Mouse (Mus musculus) hindbrain, embryonic 12.5 days (tissue): ENCODE measurements around the gene Eya2. TPM values are rescaled to one million over a fixed set of nuclear protein-coding genes. Genes with fewer than 3 reads are reported as not detected.

ENCODE experiments used
- ATAC-seq: fragments of 200-750 bp; cut with Nextera tagmentation; 2 replicates; pipeline ENCODE4 v1.8.0; 2017; ENCODE audit warnings: moderate TSS enrichment; ENCODE audit not compliant: low FRiP score
- H3K27ac ChIP-seq: fragments of 300-500 bp; sonication (generic); 2 replicates; pipeline ENCODE4 v1.5.1; 2016; ENCODE audit warnings: mild to moderate bottlenecking
- H3K27me3 ChIP-seq: fragments of 300-500 bp; sonication (generic); 2 replicates; pipeline ENCODE4 v1.6.1; 2016; ENCODE audit warnings: mild to moderate bottlenecking
- H3K36me3 ChIP-seq: fragments of 300-500 bp; sonication (generic); 2 replicates; pipeline ENCODE4 v1.6.1; 2016; ENCODE audit warnings: mild to moderate bottlenecking
- H3K4me1 ChIP-seq: fragments of 300-500 bp; sonication (generic); 2 replicates; pipeline ENCODE4 v1.6.1; 2016
- H3K4me2 ChIP-seq: fragments of 300-500 bp; sonication (generic); replicated peaks from 2 replicates; pipeline ENCODE4 v1.6.1; 2016; ENCODE audit warnings: mild to moderate bottlenecking
- H3K4me3 ChIP-seq: fragments of 300-500 bp; sonication (generic); 2 replicates; pipeline ENCODE4 v1.5.1; 2016; ENCODE audit warnings: mild to moderate bottlenecking
- H3K9ac ChIP-seq: fragments of 300-500 bp; sonication (generic); 2 replicates; pipeline ENCODE4 v1.6.1; 2016; ENCODE audit warnings: mild to moderate bottlenecking, moderate library complexity
- H3K9me3 ChIP-seq: fragments of 300-500 bp; sonication (generic); replicated peaks from 2 replicates; pipeline ENCODE4 v1.6.1; 2016; ENCODE audit warnings: mild to moderate bottlenecking
- WGBS: fragments of 180-500 bp; shearing (Covaris S2); methylation state at CpG from one replicate; pipeline ENCODE4 v1.1.7; 2016; 5-methylcytosine and 5-hydroxymethylcytosine counted together
- polyA plus RNA-seq: library from polyadenylated mRNA; unstranded; fragments of >200 nt; fragmentation: Nextera tagmentation; extraction: Ambion mirVana; gene quantifications from 2 replicates; pipeline ENCODE4 v1.2.1, GENCODE M21; 2016

The Eya2 gene
- polyA plus RNA-seq, 1 experiment from 2014 or later = 20.2 TPM

- Histone ChIP-seq H3K4me2 (no peak overlapping the region), H3K4me3 (no peak overlapping the region), H3K9me3 (no peaks in the 10 kb centered on the region), H3K27me3 (no peaks in the 10 kb centered on the region), H3K27ac (no peak overlapping the region), H3K4me1 (peaks cover 7% of the 10 kb centered on the region), H3K36me3 (no peaks in the 10 kb centered on the region), H3K9ac (no peak overlapping the region)
- 82% methylated on average over 8 of the region's 8 CpGs for WGBS
- no peak for ATAC-seq
Observed at GRCm38 (mm10) chr2:165733701-165734100, 138.9 kb downstream of the Eya2 start.

GRCm38 (mm10) chr2:165736297-165736696, 141.5 kb downstream of the Eya2 start:
- 71% methylated on average over 2 of the region's 2 CpGs for WGBS
- ATAC-seq = no peak

GRCm38 (mm10) chr2:165740381-165740780, 145.5 kb downstream of the Eya2 start:
- H3K4me3 ChIP-seq = no peak overlapping the region
- WGBS = 40% methylated on average over 4 of the region's 5 CpGs
- H3K9ac ChIP-seq = no peak overlapping the region
- H3K27ac ChIP-seq = no peak overlapping the region; the same call in 1 of the 2 replicates
- no peaks in the 10 kb centered on the region for H3K9me3 ChIP-seq
- H3K4me2 ChIP-seq = no peak overlapping the region
- no peaks in the 10 kb centered on the region for H3K36me3 ChIP-seq
- H3K4me1 ChIP-seq = peaks cover 18% of the 10 kb centered on the region
- H3K27me3 ChIP-seq = peaks cover 7% of the 10 kb centered on the region
- ATAC-seq = no peak

More at GRCm38 (mm10) chr2:165736297-165736696, 141.5 kb downstream of the Eya2 start:
- Histone ChIP-seq H3K9me3 (no peaks in the 10 kb centered on the region), H3K27ac (no peak overlapping the region), H3K9ac (no peak overlapping the region), H3K4me1 (peaks cover 15% of the 10 kb centered on the region), H3K4me2 (no peak overlapping the region), H3K27me3 (no peaks in the 10 kb centered on the region), H3K4me3 (no peak overlapping the region), H3K36me3 (no peaks in the 10 kb centered on the region)

- Histone ChIP-seq H3K27me3 (peaks cover 7% of the 10 kb centered on the region), H3K9me3 (no peaks in the 10 kb centered on the region), H3K36me3 (no peaks in the 10 kb centered on the region), H3K4me3 (no peak overlapping the region), H3K4me1 (peaks cover 20% of the 10 kb centered on the region), H3K4me2 (no peak overlapping the region), H3K9ac (no peak overlapping the region), H3K27ac (peak overlapping the region; percentile 26; the same call in 1 of the 2 replicates)
- WGBS = 15% methylated on average over 9 of the region's 9 CpGs
- no peak for ATAC-seq
Observed at GRCm38 (mm10) chr2:165740982-165741381, 146.2 kb downstream of the Eya2 start.

GRCm38 (mm10) chr2:165741526-165742050, 146.8 kb downstream of the Eya2 start:
- H3K4me2 ChIP-seq = no peak overlapping the region
- H3K4me3 ChIP-seq = no peak overlapping the region
- WGBS = 12% methylated on average over 11 of the region's 11 CpGs
- H3K27me3 ChIP-seq = peaks cover 7% of the 10 kb centered on the region
- H3K9ac ChIP-seq = no peak overlapping the region
- H3K36me3 ChIP-seq = no peaks in the 10 kb centered on the region
- no peak overlapping the region for H3K27ac ChIP-seq
- ATAC-seq = no peak
- H3K4me1 ChIP-seq = peaks cover 20% of the 10 kb centered on the region
- no peaks in the 10 kb centered on the region for H3K9me3 ChIP-seq

- WGBS = 23% methylated on average over 21 of the region's 21 CpGs
- Histone ChIP-seq H3K27ac (no peak overlapping the region), H3K9me3 (no peaks in the 10 kb centered on the region), H3K27me3 (peaks cover 7% of the 10 kb centered on the region), H3K4me1 (peaks cover 20% of the 10 kb centered on the region), H3K9ac (no peak overlapping the region), H3K36me3 (no peaks in the 10 kb centered on the region), H3K4me2 (no peak overlapping the region), H3K4me3 (no peak overlapping the region)
- ATAC-seq = no peak
Observed at GRCm38 (mm10) chr2:165742210-165742786, 147.5 kb downstream of the Eya2 start.

GRCm38 (mm10) chr2:165745306-165746098, 150.7 kb downstream of the Eya2 start:
- H3K9me3 ChIP-seq = no peaks in the 10 kb centered on the region
- no peak overlapping the region for H3K27ac ChIP-seq
- no peak overlapping the region for H3K9ac ChIP-seq
- H3K4me2 ChIP-seq = no peak overlapping the region
- WGBS = 78% methylated on average over 18 of the region's 18 CpGs
- ATAC-seq = no peak
- peaks cover 25% of the 10 kb centered on the region for H3K4me1 ChIP-seq
- H3K27me3 ChIP-seq = peaks cover 7% of the 10 kb centered on the region
- H3K4me3 ChIP-seq = no peak overlapping the region
- H3K36me3 ChIP-seq = no peaks in the 10 kb centered on the region

GRCm38 (mm10) chr2:165747975-165748374, 153.1 kb downstream of the Eya2 start:
- no peaks in the 10 kb centered on the region for H3K36me3 ChIP-seq
- no peak overlapping the region for H3K4me3 ChIP-seq
- ATAC-seq = no peak
- no peaks in the 10 kb centered on the region for H3K9me3 ChIP-seq
- 47% methylated on average over 7 of the region's 7 CpGs for WGBS
- no peak overlapping the region for H3K9ac ChIP-seq
- peaks cover 14% of the 10 kb centered on the region for H3K4me1 ChIP-seq
- no peak overlapping the region for H3K4me2 ChIP-seq
- H3K27ac ChIP-seq = no peak overlapping the region
- H3K27me3 ChIP-seq = no peaks in the 10 kb centered on the region; the same call in 1 of the 2 replicates

- WGBS = 12% methylated on average over 11 of the region's 11 CpGs
- H3K27me3 ChIP-seq = no peaks in the 10 kb centered on the region; the same call in 1 of the 2 replicates
- no peak overlapping the region for H3K27ac ChIP-seq
- H3K4me2 ChIP-seq = no peak overlapping the region
- peaks cover 14% of the 10 kb centered on the region for H3K4me1 ChIP-seq
- H3K9me3 ChIP-seq = no peaks in the 10 kb centered on the region
- no peaks in the 10 kb centered on the region for H3K36me3 ChIP-seq
- no peak overlapping the region for H3K9ac ChIP-seq
- no peak for ATAC-seq
- H3K4me3 ChIP-seq = no peak overlapping the region
Observed at GRCm38 (mm10) chr2:165748426-165748825, 153.6 kb downstream of the Eya2 start.

- H3K9me3 ChIP-seq = no peaks in the 10 kb centered on the region
- peaks cover 11% of the 10 kb centered on the region for H3K4me1 ChIP-seq
- H3K4me2 ChIP-seq = no peak overlapping the region
- H3K27me3 ChIP-seq = no peaks in the 10 kb centered on the region
- no peaks in the 10 kb centered on the region for H3K36me3 ChIP-seq
- H3K27ac ChIP-seq = peak overlapping the region; percentile 17; the same call in 1 of the 2 replicates
- no peak overlapping the region for H3K4me3 ChIP-seq
- H3K9ac ChIP-seq = no peak overlapping the region
- WGBS = 25% methylated on average over 7 of the region's 7 CpGs
- 0 out of 2 replicates have a peak, but pooled peaks have one; percentile 35 for ATAC-seq
Observed at GRCm38 (mm10) chr2:165751068-165751467, 156.2 kb downstream of the Eya2 start.

- Histone ChIP-seq H3K4me2 (no peak overlapping the region), H3K36me3 (no peaks in the 10 kb centered on the region), H3K9me3 (no peaks in the 10 kb centered on the region), H3K9ac (no peak overlapping the region), H3K4me3 (no peak overlapping the region), H3K27me3 (no peaks in the 10 kb centered on the region), H3K27ac (no peak overlapping the region), H3K4me1 (peaks cover 14% of the 10 kb centered on the region)
- whole genome bisulfite sequencing = 88% methylated on average over 4 of the region's 4 CpGs
- no peak for ATAC-seq
Observed at GRCm38 (mm10) chr2:165752704-165753103, 157.9 kb downstream of the Eya2 start.

- peak; percentile 33; the same call in 1 of the 2 replicates for ATAC-seq
- Histone ChIP-seq H3K9ac (no peak overlapping the region; the same call in 1 of the 2 replicates), H3K27ac (peak overlapping the region; percentile 24; the same call in 1 of the 2 replicates), H3K4me2 (no peak overlapping the region), H3K27me3 (no peaks in the 10 kb centered on the region), H3K4me1 (peaks cover 18% of the 10 kb centered on the region), H3K36me3 (no peaks in the 10 kb centered on the region), H3K4me3 (no peak overlapping the region), H3K9me3 (no peaks in the 10 kb centered on the region)
- WGBS = 53% methylated on average over 15 of the region's 15 CpGs
Observed at GRCm38 (mm10) chr2:165757799-165758198, 163.0 kb downstream of the Eya2 start.
